Mouse (Mus musculus) MEL (cell line): ENCODE measurements around the gene Tgtp2. TPM values are rescaled to one million over a fixed set of nuclear protein-coding genes. Genes with fewer than 3 reads are reported as not detected.

Experiments
- DNase-seq: peaks from one replicate; pipeline ENCODE4 v3.0.0; 2011; ENCODE audit warnings: low read depth, low spot score
- H3K27ac ChIP-seq: 2 replicates; pipeline ENCODE4 v1.5.1; 2012; ENCODE audit warnings: low read depth, mild to moderate bottlenecking, control low read depth, low read length, moderate library complexity; ENCODE audit not compliant: control insufficient read depth
- H3K27me3 ChIP-seq, 2 experiments: fragments of 150-350 bp in 1 of 2; sonication (generic) in 1 of 2; 2 replicates each; pipeline ENCODE4 v1.6.1; 2012; ENCODE audit warnings: low read length in 2 of 2, mild to moderate bottlenecking in 2 of 2, improper control_type of control experiment in 1 of 2, moderate library complexity in 1 of 2; ENCODE audit not compliant: insufficient read depth in 2 of 2, control insufficient read depth in 1 of 2
- H3K36me3 ChIP-seq, 2 experiments: 2 replicates each; pipeline ENCODE4 v1.6.1; 2012 to 2014; ENCODE audit warnings: low read length in 2 of 2, improper control_type of control experiment in 1 of 2, inconsistent platforms in 1 of 2, mild to moderate bottlenecking in 1 of 2; ENCODE audit not compliant: insufficient read depth in 2 of 2, control insufficient read depth in 1 of 2
- H3K4me1 ChIP-seq, 2 experiments: fragments of 150-350 bp in 1 of 2; sonication (generic) in 1 of 2; 2 replicates each; pipeline ENCODE4 v1.6.1; 2012; ENCODE audit warnings: low read length in 2 of 2, improper control_type of control experiment in 1 of 2, mild to moderate bottlenecking in 1 of 2; ENCODE audit not compliant: insufficient read depth in 2 of 2, control insufficient read depth in 1 of 2
- H3K4me3 ChIP-seq, 2 experiments: fragments of 150-350 bp in 1 of 2; sonication (generic) in 1 of 2; 2 replicates each; pipeline ENCODE4 v1.5.1; 2012; ENCODE audit warnings: low read depth in 2 of 2, low read length in 2 of 2, mild to moderate bottlenecking in 2 of 2, moderate library complexity in 2 of 2, control low read depth in 1 of 2, improper control_type of control experiment in 1 of 2; ENCODE audit not compliant: control insufficient read depth in 1 of 2, insufficient read depth in 1 of 2
- H3K79me2 ChIP-seq: 2 replicates; pipeline ENCODE4 v1.6.1; 2012; ENCODE audit warnings: mild to moderate bottlenecking, low read length, moderate library complexity; ENCODE audit not compliant: control insufficient read depth, poor library complexity, insufficient read depth
- H3K9ac ChIP-seq: 2 replicates; pipeline ENCODE4 v1.6.1; 2012; ENCODE audit warnings: low read depth, mild to moderate bottlenecking, control low read depth, low read length, moderate library complexity; ENCODE audit not compliant: control insufficient read depth, poor library complexity, severe bottlenecking
- H3K9me3 ChIP-seq: fragments of 150-350 bp; sonication (generic); replicated peaks from 2 replicates; pipeline ENCODE4 v1.6.1; 2012; ENCODE audit warnings: mild to moderate bottlenecking, low read length, improper control_type of control experiment, moderate library complexity; ENCODE audit not compliant: insufficient read depth
- CHD1 ChIP-seq: IDR thresholded peaks from 2 replicates; pipeline ENCODE4 v1.6.1; 2012; ENCODE audit warnings: low read depth, mild to moderate bottlenecking, inconsistent platforms, low read length, improper control_type of control experiment
- CTCF ChIP-seq, 3 experiments: IDR thresholded peaks in 2 of 3; conservative IDR thresholded peaks in 1 of 3; 2 replicates each; pipeline ENCODE4 v1.5.1; 2011 to 2012; ENCODE audit warnings: low read length in 3 of 3, low read depth in 2 of 3, mild to moderate bottlenecking in 2 of 3, improper control_type of control experiment in 1 of 3, inconsistent platforms in 1 of 3, mixed read lengths in 1 of 3, moderate library complexity in 1 of 3; ENCODE audit not compliant: control insufficient read depth in 1 of 3, insufficient read depth in 1 of 3, poor library complexity in 1 of 3, severe bottlenecking in 1 of 3
- E2F4 ChIP-seq: IDR thresholded peaks from 2 replicates; pipeline ENCODE4 v1.6.1; 2011; ENCODE audit warnings: low read depth, low read length, improper control_type of control experiment, borderline replicate concordance
- ELF1 ChIP-seq: IDR thresholded peaks from 2 replicates; pipeline ENCODE4 v1.6.1; 2014; ENCODE audit warnings: low read depth, mild to moderate bottlenecking, inconsistent platforms, low read length, improper control_type of control experiment, moderate library complexity
- EP300 ChIP-seq, 2 experiments: IDR thresholded peaks; 2 replicates each; pipeline ENCODE4 v1.6.1; 2011; ENCODE audit warnings: improper control_type of control experiment in 2 of 2, low read length in 2 of 2, low read depth in 1 of 2, mild to moderate bottlenecking in 1 of 2
- ETS1 ChIP-seq: IDR thresholded peaks from 2 replicates; pipeline ENCODE4 v1.6.1; 2012; ENCODE audit warnings: low read depth, mild to moderate bottlenecking, inconsistent platforms, low read length, improper control_type of control experiment, moderate library complexity
- MEF2A ChIP-seq: IDR thresholded peaks from 2 replicates; pipeline ENCODE4 v1.6.1; 2014; ENCODE audit warnings: low read depth, mild to moderate bottlenecking, inconsistent platforms, low read length, improper control_type of control experiment; ENCODE audit not compliant: poor library complexity, insufficient replicate concordance, severe bottlenecking; ENCODE audit errors: extremely low read depth
- MXI1 ChIP-seq: IDR thresholded peaks from 2 replicates; pipeline ENCODE4 v1.6.1; 2011; ENCODE audit warnings: mild to moderate bottlenecking, low read depth, low read length, improper control_type of control experiment
- MYB ChIP-seq: IDR thresholded peaks from 2 replicates; pipeline ENCODE4 v1.6.1; 2011; ENCODE audit warnings: mild to moderate bottlenecking, low read depth, low read length, improper control_type of control experiment
- POLR2A ChIP-seq, 2 experiments: IDR thresholded peaks; 2 replicates each; pipeline ENCODE4 v1.6.1; 2011 to 2012; ENCODE audit warnings: low read length in 2 of 2, mild to moderate bottlenecking in 2 of 2, control low read depth in 1 of 2, improper control_type of control experiment in 1 of 2, low read depth in 1 of 2, moderate library complexity in 1 of 2; ENCODE audit not compliant: control insufficient read depth in 1 of 2, insufficient read depth in 1 of 2, poor library complexity in 1 of 2
- POLR2AphosphoS2 ChIP-seq: IDR thresholded peaks from 2 replicates; pipeline ENCODE4 v1.6.1; 2011; ENCODE audit warnings: low read length, improper control_type of control experiment
- POLR2AphosphoS5 ChIP-seq: IDR thresholded peaks from 2 replicates; pipeline ENCODE4 v1.6.1; 2012; ENCODE audit warnings: low read depth, borderline replicate concordance, mild to moderate bottlenecking, inconsistent platforms, low read length, moderate library complexity, mixed read lengths
- RAD21 ChIP-seq: IDR thresholded peaks from 2 replicates; pipeline ENCODE4 v1.6.1; 2011; ENCODE audit warnings: mild to moderate bottlenecking, low read depth, low read length, improper control_type of control experiment
- RCOR1 ChIP-seq: IDR thresholded peaks from 2 replicates; pipeline ENCODE4 v1.6.1; 2012; ENCODE audit warnings: low read depth, mild to moderate bottlenecking, inconsistent platforms, low read length, improper control_type of control experiment
- SMC3 ChIP-seq: IDR thresholded peaks from 2 replicates; pipeline ENCODE4 v1.6.1; 2011; ENCODE audit warnings: low read depth, low read length, improper control_type of control experiment
- TAL1 ChIP-seq: IDR thresholded peaks from 2 replicates; pipeline ENCODE4 v1.6.1; 2012; ENCODE audit warnings: mild to moderate bottlenecking, inconsistent platforms, low read length, moderate library complexity, mixed read lengths
- UBTF ChIP-seq: IDR thresholded peaks from 2 replicates; pipeline ENCODE4 v1.6.1; 2012; ENCODE audit warnings: low read depth, mild to moderate bottlenecking, inconsistent platforms, low read length, improper control_type of control experiment, moderate library complexity, borderline replicate concordance; ENCODE audit not compliant: insufficient read depth
- ZC3H11A ChIP-seq: IDR thresholded peaks from 2 replicates; pipeline ENCODE4 v1.6.1; 2012; ENCODE audit warnings: low read depth, mild to moderate bottlenecking, inconsistent platforms, low read length, improper control_type of control experiment
- ZKSCAN1 ChIP-seq: IDR thresholded peaks from 2 replicates; pipeline ENCODE4 v1.6.1; 2012; ENCODE audit warnings: low read depth, mild to moderate bottlenecking, inconsistent platforms, low read length, improper control_type of control experiment, moderate library complexity
- ZMIZ1 ChIP-seq: IDR thresholded peaks from 2 replicates; pipeline ENCODE4 v1.6.1; 2012; ENCODE audit warnings: low read depth, mild to moderate bottlenecking, inconsistent platforms, low read length, improper control_type of control experiment, moderate library complexity
- ZNF384 ChIP-seq: IDR thresholded peaks from 2 replicates; pipeline ENCODE4 v1.6.1; 2012; ENCODE audit warnings: low read depth, mild to moderate bottlenecking, inconsistent platforms, low read length, improper control_type of control experiment
- polyA plus RNA-seq, 2 experiments: library from polyadenylated mRNA; stranded (reverse) in 1 of 2; unstranded in 1 of 2; fragments of >175 nt in 1 of 2; fragments of >200 nt in 1 of 2; gene quantifications; 2 replicates each; pipeline versions ENCODE4 v1.2.1 to v1.2.4; 2012; ENCODE audit warnings: low replicate concordance in 2 of 2, low read depth in 1 of 2; ENCODE audit not compliant: insufficient read length in 2 of 2, insufficient read depth in 1 of 2, missing spikeins in 1 of 2
- total RNA-seq: library from RNA; depleted of rRNA; stranded (reverse); fragments of 300-350 nt; gene quantifications from 2 replicates; pipeline ENCODE4 v1.2.3, GENCODE M21; 2012

Tgtp2 gene
- total and polyA plus RNA-seq, 3 experiments, result 0.54 to 0.77 TPM; not detected in 1

DNA sequence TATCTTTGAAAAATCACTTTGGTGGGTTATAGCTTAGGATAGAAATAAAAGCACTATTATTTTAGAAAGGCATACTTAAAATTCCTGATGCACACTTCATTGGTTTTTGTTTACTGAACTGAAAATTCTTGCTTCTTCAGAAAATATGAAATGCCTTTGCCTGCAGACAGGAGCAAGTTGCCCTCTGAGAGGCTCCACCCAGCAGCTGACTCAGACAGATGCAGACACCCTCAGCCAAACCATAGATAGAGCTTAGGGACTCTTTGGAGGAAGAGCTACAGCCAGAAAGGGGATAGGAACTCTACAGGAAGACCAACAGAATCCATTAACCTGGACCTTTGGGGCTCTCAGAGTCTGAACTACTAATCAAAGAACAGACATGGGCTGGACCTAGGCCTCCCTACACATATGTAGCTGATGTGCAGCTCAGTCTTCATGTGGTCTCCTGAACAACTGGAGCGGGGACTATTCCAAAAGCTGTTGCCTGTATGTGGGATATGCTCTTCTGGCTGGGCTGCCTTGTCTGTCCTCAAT lies 28.1 kb upstream of the Tgtp2 start (continued):
- TF ChIP-seq TAL1, result no peak
- TF ChIP-seq CHD1, result no peak
- TF ChIP-seq RAD21, result no peak
- no peak for TF ChIP-seq SMC3
- no peak for TF ChIP-seq POLR2AphosphoS2
- TF ChIP-seq UBTF, result no peak
- no peak for TF ChIP-seq E2F4
- no peak for TF ChIP-seq ELF1
- TF ChIP-seq CTCF (IDR thresholded peaks at IDR 0.05 in 2 of 3, conservative IDR thresholded peaks at IDR 0.05 in 1 of 3; ENCODE audit: control insufficient read depth in 1 of 3, insufficient read depth in 1 of 3, low read depth in 2 of 3, low read length in 3 of 3, poor library complexity in 1 of 3, severe bottlenecking in 1 of 3), result no peak
- TF ChIP-seq ZMIZ1, result no peak
- no peak for TF ChIP-seq POLR2A (IDR thresholded peaks at IDR 0.05; ENCODE audit: control insufficient read depth in 1 of 2, insufficient read depth in 1 of 2, low read depth in 1 of 2, low read length in 2 of 2, poor library complexity in 1 of 2)
- no peak for TF ChIP-seq MEF2A
- TF ChIP-seq ETS1, result peak; percentile 54; the same call in 1 of the 2 replicates
- TF ChIP-seq EP300 (IDR thresholded peaks at IDR 0.05; ENCODE audit: low read depth in 1 of 2, low read length in 2 of 2), result 0 out of 4 replicates have a peak, but pooled peaks of 1 of the 2 experiments have one; percentile 12

DNA sequence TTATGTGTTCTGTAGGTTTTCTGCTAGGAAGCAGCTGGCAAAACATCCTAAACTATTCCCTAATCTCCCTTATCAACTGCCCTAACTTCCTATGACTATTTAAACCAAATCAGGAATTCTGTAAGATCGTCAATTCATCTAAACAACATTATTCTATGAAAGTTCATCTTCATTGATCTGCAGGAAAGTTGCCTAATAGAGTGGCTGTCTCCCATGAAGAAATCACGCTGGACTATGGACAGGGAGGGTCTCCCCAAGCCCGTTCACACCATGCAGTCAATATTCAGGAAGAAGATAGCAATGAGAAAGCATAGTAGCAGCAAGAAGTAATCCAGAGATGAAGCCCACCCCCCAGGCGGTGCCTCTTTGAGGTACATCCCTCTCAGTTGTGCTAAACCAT lies 27.2 kb upstream of the Tgtp2 start:
- Histone ChIP-seq H3K79me2 (no peaks in the 10 kb centered on the region), H3K36me3 (peaks cover 6 to 60% of the 10 kb centered on the region in 2 experiments; a peak in 3 of 4 replicates), H3K4me1 (peaks cover 51% of the 10 kb centered on the region in 2 experiments), H3K27me3 (no peaks in the 10 kb centered on the region), H3K4me3 (no peak overlapping the region), H3K27ac (no peak overlapping the region), H3K9me3 (no peaks in the 10 kb centered on the region), H3K9ac (no peak overlapping the region)
- no peak for DNase-seq
- TF ChIP-seq RCOR1 (no peak), RAD21 (no peak), ZKSCAN1 (no peak), ZNF384 (no peak), CHD1 (no peak)

DNA sequence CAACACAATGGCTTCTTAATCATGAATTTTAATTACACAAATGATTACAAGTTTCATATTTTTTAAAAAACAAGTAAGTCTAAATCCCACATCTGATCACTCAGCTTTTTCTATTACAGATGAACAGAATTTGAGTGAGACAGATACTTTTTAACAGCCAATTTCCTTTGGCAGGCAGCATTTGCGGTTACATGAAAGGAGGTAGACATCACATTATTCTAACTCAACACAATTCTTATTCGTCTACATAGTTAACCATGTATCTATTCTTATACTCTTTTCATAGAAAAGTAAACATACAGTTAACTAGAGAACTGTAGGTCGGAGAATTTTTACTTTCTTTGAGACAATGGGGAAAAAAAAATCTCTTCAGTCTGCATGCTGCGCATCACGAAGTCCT lies 26.5 kb upstream of the Tgtp2 start:
- DNase-seq, result no peak
- Histone ChIP-seq H3K4me3 (no peak overlapping the region), H3K4me1 (peaks cover 54 to 55% of the 10 kb centered on the region in 2 experiments), H3K36me3 (peaks cover 6 to 63% of the 10 kb centered on the region in 2 experiments; a peak in 3 of 4 replicates), H3K27ac (peak overlapping the region; percentile 59), H3K27me3 (no peaks in the 10 kb centered on the region), H3K79me2 (no peaks in the 10 kb centered on the region; the same call in 1 of the 2 replicates), H3K9me3 (no peaks in the 10 kb centered on the region), H3K9ac (no peak overlapping the region)
- no peak for TF ChIP-seq ZNF384
- TF ChIP-seq ELF1, result no peak
- TF ChIP-seq ZC3H11A, result no peak
- TF ChIP-seq MXI1, result no peak
- TF ChIP-seq MYB, result no peak
- TF ChIP-seq POLR2AphosphoS5, result no peak
